7 mouse cellular contexts compared by ENCODE assay signal in genomic region chr1:183309601-183310000, GRCm38 (mm10). TPM values are rescaled to one million over a fixed set of nuclear protein-coding genes. Genes with fewer than 3 reads are reported as not detected.
A peak's percentile ranks its signal among the peaks of the same experiment; 100 is the strongest.
DNase-seq lines count a peak whose midpoint lies in the region; ATAC-seq and TF ChIP-seq lines count a peak whose summit lies in the region.
"Not testable (repeated sequence)": the region's sequence is repeated elsewhere in the genome, so short reads cannot be mapped to it uniquely, and the experiment has no call there.

No protein-coding gene starts in this region.

- peak; percentile 14 for DNase-seq in embryonic facial prominence, embryonic 14.5 days (ENCODE audit: low spot score)
- DNase-seq in gastrocnemius, adult 18-20 months (ENCODE audit: low spot score), result peak; percentile 58
- peak; percentile 34 to 67 for DNase-seq in gastrocnemius, adult 8-10 months (ENCODE audit: low spot score in 2 of 2)
- DNase-seq in gastrocnemius, postnatal 14 days, result peak; percentile 34
- DNase-seq in gastrocnemius, postnatal 36 days, result peak; percentile 11 to 41
- DNase-seq in limb, embryonic 14.5 days (ENCODE audit: low spot score), result not testable (repeated sequence)
- peak; percentile 69 for DNase-seq in skeletal muscle tissue, adult 2 months (ENCODE audit: low read depth, low spot score)

- not testable (repeated sequence) for H3K9ac ChIP-seq in embryonic facial prominence, embryonic 14.5 days (ENCODE audit: low read depth, low read length); limb, embryonic 14.5 days (ENCODE audit: low read depth, low read length, severe bottlenecking)

- H3K27ac ChIP-seq in embryonic facial prominence, embryonic 14.5 days (replicated peaks; ENCODE audit: low read depth, low read length); limb, embryonic 14.5 days (replicated peaks; ENCODE audit: low read depth, low read length): not testable (repeated sequence)

- intact Hi-C loops in gastrocnemius, postnatal 14 days (cut with DNase I; ENCODE audit: low total_unique reads); gastrocnemius, postnatal 36 days (cut with DNase I): not testable (repeated sequence)

- not testable (repeated sequence) for TF ChIP-seq POLR2A in limb, embryonic 14.5 days (IDR thresholded peaks at IDR 0.05; ENCODE audit: borderline replicate concordance, extremely low read depth, insufficient read depth, insufficient read length)

- H3K36me3 ChIP-seq in embryonic facial prominence, embryonic 14.5 days (ENCODE audit: control insufficient read depth, insufficient read depth, low read length), result peaks cover 59% of the 10 kb centered on the region
- peaks cover 58% of the 10 kb centered on the region for H3K36me3 ChIP-seq in limb, embryonic 14.5 days (ENCODE audit: control insufficient read depth, insufficient read depth, low read length)

- WGBS in embryonic facial prominence, embryonic 14.5 days, result 66% methylated on average over 2 of the region's 2 CpGs
- WGBS in limb, embryonic 14.5 days, result 85% methylated on average over 2 of the region's 2 CpGs

- not testable (repeated sequence) for H3K4me2 ChIP-seq in embryonic facial prominence, embryonic 14.5 days (ENCODE audit: low read depth, low read length); limb, embryonic 14.5 days (replicated peaks; ENCODE audit: low read depth, low read length, severe bottlenecking)

- not testable (repeated sequence) for H3K27me3 ChIP-seq in embryonic facial prominence, embryonic 14.5 days (replicated peaks; ENCODE audit: control insufficient read depth, insufficient read depth, low read length); limb, embryonic 14.5 days (ENCODE audit: control insufficient read depth, insufficient read depth, low read length)

- H3K4me1 ChIP-seq in embryonic facial prominence, embryonic 14.5 days (ENCODE audit: control insufficient read depth, insufficient read depth, low read length); limb, embryonic 14.5 days (ENCODE audit: control insufficient read depth, insufficient read depth, low read length): not testable (repeated sequence)

- not testable (repeated sequence) for H3K9me3 ChIP-seq in embryonic facial prominence, embryonic 14.5 days (ENCODE audit: control insufficient read depth, low read length); limb, embryonic 14.5 days (ENCODE audit: control insufficient read depth, low read length)

- peak; percentile 53; the same call in 1 of the 2 replicates for ATAC-seq in embryonic facial prominence, embryonic 14.5 days (ENCODE audit: low read depth)
- ATAC-seq in limb, embryonic 14.5 days (ENCODE audit: low FRiP score, low read depth), result peak; percentile 68; the same call in 1 of the 2 replicates

- not testable (repeated sequence) for H3K4me3 ChIP-seq in embryonic facial prominence, embryonic 14.5 days (ENCODE audit: low read depth, low read length); limb, embryonic 14.5 days (replicated peaks; ENCODE audit: low read length)

RNA-seq across cellular contexts. Expression of gene Brox, which starts 12.5 kb away (rescaled TPM):
- 49.4 and 50.4 TPM in 2 replicates for polyA plus RNA-seq in embryonic facial prominence, embryonic 14.5 days (2014; fragmentation: Nextera tagmentation; extraction: Ambion mirVana)
- total RNA-seq in gastrocnemius, adult 18-20 months (2021), result 10 to 100 TPM; 16.2 to 16.5 TPM
- total RNA-seq in gastrocnemius, adult 8-10 months (2022), result 10 to 100 TPM; 17.3 to 20.3 (median 18.2) TPM
- 10 to 100 TPM; 17.7 to 19.5 TPM for total RNA-seq in gastrocnemius, postnatal 14 days (2021)
- 10 to 100 TPM; 16.7 to 19.2 TPM for total RNA-seq in gastrocnemius, postnatal 36 days (2021)
- polyA plus RNA-seq in limb, embryonic 14.5 days (2012; rRNA removed), result 33.5 and 37.8 TPM in 2 replicates
- 41.7 and 42.3 TPM in 2 replicates for polyA plus RNA-seq in limb, embryonic 14.5 days (2014; fragmentation: Nextera tagmentation; extraction: Ambion mirVana)

RNA-seq across cellular contexts. Expression of gene Aida, which starts 13.2 kb away (rescaled TPM):
- 35.5 and 40.8 TPM in 2 replicates for polyA plus RNA-seq in embryonic facial prominence, embryonic 14.5 days (2014; fragmentation: Nextera tagmentation; extraction: Ambion mirVana)
- 10 to 100 TPM; 21.1 to 22.6 TPM for total RNA-seq in gastrocnemius, adult 18-20 months (2021)
- 10 to 100 TPM; 16.6 to 21.7 (median 19.6) TPM for total RNA-seq in gastrocnemius, adult 8-10 months (2022)
- total RNA-seq in gastrocnemius, postnatal 14 days (2021), result 10 to 100 TPM; 19.5 to 23.7 TPM
- total RNA-seq in gastrocnemius, postnatal 36 days (2021), result 10 to 100 TPM; 18.5 to 19.4 TPM
- polyA plus RNA-seq in limb, embryonic 14.5 days (2012; rRNA removed), result 87.3 and 93.3 TPM in 2 replicates
- polyA plus RNA-seq in limb, embryonic 14.5 days (2014; fragmentation: Nextera tagmentation; extraction: Ambion mirVana), result 31.9 and 34.9 TPM in 2 replicates

RNA-seq across cellular contexts. Expression of gene Mia3, which starts 59.8 kb away (rescaled TPM):
- 125 and 127 TPM in 2 replicates for polyA plus RNA-seq in embryonic facial prominence, embryonic 14.5 days (2014; fragmentation: Nextera tagmentation; extraction: Ambion mirVana)
- total RNA-seq in gastrocnemius, adult 18-20 months (2021), result 100 to 1,000 TPM; 195 to 197 TPM
- total RNA-seq in gastrocnemius, adult 8-10 months (2022), result 100 to 1,000 TPM; 195 to 255 (median 213) TPM
- 100 to 1,000 TPM; 101 to 105 TPM for total RNA-seq in gastrocnemius, postnatal 14 days (2021)
- total RNA-seq in gastrocnemius, postnatal 36 days (2021), result 100 to 1,000 TPM; 151 to 180 TPM
- polyA plus RNA-seq in limb, embryonic 14.5 days (2012; rRNA removed), result 117 and 139 TPM in 2 replicates
- polyA plus RNA-seq in limb, embryonic 14.5 days (2014; fragmentation: Nextera tagmentation; extraction: Ambion mirVana), result 116 and 118 TPM in 2 replicates
